Comparison of ENCODE assay signal across 9 mouse cellular contexts in genomic region chr8:121899180-121900044, GRCm38 (mm10). TPM values are rescaled to one million over a fixed set of nuclear protein-coding genes. Genes with fewer than 3 reads are reported as not detected.
DNase-seq lines count a peak whose midpoint lies in the region; TF ChIP-seq lines count a peak whose summit lies in the region.
"Had no signal": no experiment of that assay in that cellular context is flagged by ENCODE, and none has a peak within 500 bp of the region (broad histone marks: within the 10 kb centered on the region; RNA-seq: fewer than 3 reads in every experiment).

No protein-coding gene starts in this region.

- intact Hi-C loops in left cerebral cortex, adult 2 months (cut with DNase I) = loop anchor here (10.0 kb wide), 1 partner anchor 305 kb away; the partner anchor contains the start of gene Map1lc3b

- no peak for TF ChIP-seq POLR2A in embryonic fibroblast, embryonic 13.5 days (IDR thresholded peaks at IDR 0.05; ENCODE audit: low read depth, low read length)

- peak overlapping the region; percentile 74 for H3K27ac ChIP-seq in left cerebral cortex, adult 2 months
- H3K27ac ChIP-seq in embryonic fibroblast, embryonic 13.5 days (ENCODE audit: insufficient read depth, low read length) = peak overlapping the region; percentile 92

- DNase-seq in left cerebral cortex, adult 2 months (ENCODE audit: extremely low spot score in 1 of 2, low spot score in 2 of 2) = no peak
- no peak for DNase-seq in left cerebral cortex, adult 9 months (ENCODE audit: low spot score in 2 of 2)
- DNase-seq in liver = peak; percentile 91
- peak; percentile 75 to 81 for DNase-seq in spleen, postnatal 10 days (ENCODE audit: low spot score in 2 of 2)
- no peak for DNase-seq in lung, postnatal 4 days
- DNase-seq in lung, postnatal 14 days = no peak
- DNase-seq in gastrocnemius, adult 8-10 months (ENCODE audit: low spot score in 2 of 2) = no peak

- peak overlapping the region; percentile 30 for H3K4me3 ChIP-seq in left cerebral cortex, adult 2 months
- no peak overlapping the region for H3K4me3 ChIP-seq in embryonic fibroblast, embryonic 13.5 days (ENCODE audit: insufficient read depth, low read length)

- TF ChIP-seq CTCF in left cerebral cortex, adult 2 months (IDR thresholded peaks at IDR 0.05) = no peak
- no peak for TF ChIP-seq CTCF in embryonic fibroblast, embryonic 13.5 days (IDR thresholded peaks at IDR 0.05; ENCODE audit: borderline replicate concordance, insufficient read depth, low read length)

- peaks cover 35% of the 10 kb centered on the region for H3K4me1 ChIP-seq in embryonic fibroblast, embryonic 13.5 days (ENCODE audit: control insufficient read depth, insufficient read depth, low read length)

RNA-seq across cellular contexts. Expression of gene Slc7a5, which starts 8.1 kb away (rescaled TPM):
- 10 to 100 TPM; 61.5 to 63.2 TPM for total RNA-seq in left cerebral cortex, adult 2 months (2021)
- 125 and 185 TPM in 2 replicates for polyA plus RNA-seq in embryonic fibroblast, embryonic 13.5 days (2011; ENCODE audit: insufficient read length, low read depth, missing spikeins)
- total RNA-seq in gastrocnemius, adult 8-10 months (2022) = 1 to 10 TPM in 3 of 4 experiments, under 1 TPM in 1; 0.77 to 1.4 (median 1.2) TPM

RNA-seq across cellular contexts. Expression of gene Car5a, which starts 45.3 kb away (rescaled TPM):
- total RNA-seq in left cerebral cortex, adult 2 months (2021) = not detected
- 0.53 and 3.5 TPM in 2 replicates for polyA plus RNA-seq in embryonic fibroblast, embryonic 13.5 days (2011; ENCODE audit: insufficient read length, low read depth, missing spikeins)
- total RNA-seq in gastrocnemius, adult 8-10 months (2022) = not detected
- total RNA-seq: hematopoietic stem cell, adult 5-6 weeks had no signal

RNA-seq across cellular contexts. Expression of gene Banp, which starts 50.1 kb away (rescaled TPM):
- 10 to 100 TPM; 31.4 to 62.5 TPM for total RNA-seq in left cerebral cortex, adult 2 months (2021)
- 32.1 and 38.9 TPM in 2 replicates for polyA plus RNA-seq in embryonic fibroblast, embryonic 13.5 days (2011; ENCODE audit: insufficient read length, low read depth, missing spikeins)
- total RNA-seq in gastrocnemius, adult 8-10 months (2022) = 10 to 100 TPM in 1 of 4 experiments, 1 to 10 TPM in 3; 5.4 to 16.0 (median 6.3) TPM

Comparison
In these comparisons a context has a peak if more than half of its experiments do, and no peak if none do; other contexts are left out.
1. DNase-seq: peak in liver (single experiment) and spleen, postnatal 10 days (2 of 2); none in left cerebral cortex, adult 2 months (0 of 2), left cerebral cortex, adult 9 months (0 of 2), lung, postnatal 4 days (0 of 2), lung, postnatal 14 days (single experiment) and gastrocnemius, adult 8-10 months (0 of 2).
2. RNA of gene Slc7a5, which starts 8.1 kb away (total RNA-seq): 61.5 to 63.2 TPM in left cerebral cortex, adult 2 months; 0.77 to 1.4 TPM in gastrocnemius, adult 8-10 months; every median in the first group is over 10 times any median in the second.